Mouse (Mus musculus) frontal cortex, postnatal 36 days (tissue): ENCODE measurements around the gene Ednra.

Source experiments
- DNase-seq, 2 experiments: peaks; one replicate each; pipeline ENCODE4 v3.0.0; 2022; ENCODE audit warnings: low spot score in 2 of 2

Gene Ednra

GRCm38 (mm10) chr8:77724046-77724930 lies at the start of gene Ednra:
Ednra (minus strand) TSS chr8:77724464.
- DNase-seq: peak; percentile 6 to 10

GRCm38 (mm10) chr8:77773831-77774230 lies 49.6 kb upstream of the Ednra start:
- DNase-seq: no peak

- no peak for DNase-seq
These were observed 49.0 kb upstream of the Ednra start for GRCm38 (mm10) chr8:77773256-77773655.

- peak in 1 of 2 experiments; percentile 13 for DNase-seq
These were observed 48.1 kb upstream of the Ednra start for GRCm38 (mm10) chr8:77772210-77772886.

GRCm38 (mm10) chr8:77770966-77771365 lies 46.7 kb upstream of the Ednra start:
- DNase-seq: no peak

GRCm38 (mm10) chr8:77768916-77769315 lies 44.7 kb upstream of the Ednra start:
- no peak for DNase-seq

- no peak for DNase-seq
These were observed 40.0 kb upstream of the Ednra start for GRCm38 (mm10) chr8:77764253-77764652.

- no peak for DNase-seq
These were observed 38.7 kb upstream of the Ednra start for GRCm38 (mm10) chr8:77762967-77763366.

GRCm38 (mm10) chr8:77755441-77755840 lies 31.2 kb upstream of the Ednra start:
- DNase-seq: no peak

GRCm38 (mm10) chr8:77753796-77754195 lies 29.5 kb upstream of the Ednra start:
- no peak for DNase-seq

- DNase-seq: no peak
These were observed 27.8 kb upstream of the Ednra start for GRCm38 (mm10) chr8:77752041-77752440.

- DNase-seq: no peak
These were observed 26.1 kb upstream of the Ednra start for GRCm38 (mm10) chr8:77750407-77750806.

GRCm38 (mm10) chr8:77744476-77744875 lies 20.2 kb upstream of the Ednra start:
- no peak for DNase-seq

GRCm38 (mm10) chr8:77742395-77742794 lies 18.1 kb upstream of the Ednra start:
- DNase-seq: no peak

GRCm38 (mm10) chr8:77741050-77741777 lies 16.9 kb upstream of the Ednra start:
- peak; percentile 8 to 11 for DNase-seq

GRCm38 (mm10) chr8:77738419-77738818 lies 14.2 kb upstream of the Ednra start:
- DNase-seq: no peak

GRCm38 (mm10) chr8:77737327-77737726 lies 13.1 kb upstream of the Ednra start:
- no peak for DNase-seq

GRCm38 (mm10) chr8:77733792-77734191 lies 9.5 kb upstream of the Ednra start:
- no peak for DNase-seq

- no peak for DNase-seq
These were observed 8.7 kb upstream of the Ednra start for GRCm38 (mm10) chr8:77732964-77733363.

- no peak for DNase-seq
These were observed 1.1 kb upstream of the Ednra start for GRCm38 (mm10) chr8:77725406-77725805.

- no peak for DNase-seq
These were observed 674 bp downstream of the Ednra start for GRCm38 (mm10) chr8:77723534-77724045.

- DNase-seq: no peak
These were observed 1.2 kb downstream of the Ednra start for GRCm38 (mm10) chr8:77723018-77723417.
